Mouse (Mus musculus) G1E (cell line): Measurements from ENCODE around the gene Gucy2e.
A peak's percentile ranks its signal among the peaks of the same experiment; 100 is the strongest.

Source experiments
- CTCF ChIP-seq: IDR thresholded peaks from 2 replicates; pipeline ENCODE4 v1.5.1; 2012; ENCODE audit warnings: low read depth, low read length, inconsistent platforms, mixed read lengths
- GATA1 ChIP-seq: IDR thresholded peaks from 2 replicates; pipeline ENCODE4 v1.6.1; 2012; ENCODE audit warnings: borderline replicate concordance, low read length, inconsistent platforms, mixed read lengths

DNA sequence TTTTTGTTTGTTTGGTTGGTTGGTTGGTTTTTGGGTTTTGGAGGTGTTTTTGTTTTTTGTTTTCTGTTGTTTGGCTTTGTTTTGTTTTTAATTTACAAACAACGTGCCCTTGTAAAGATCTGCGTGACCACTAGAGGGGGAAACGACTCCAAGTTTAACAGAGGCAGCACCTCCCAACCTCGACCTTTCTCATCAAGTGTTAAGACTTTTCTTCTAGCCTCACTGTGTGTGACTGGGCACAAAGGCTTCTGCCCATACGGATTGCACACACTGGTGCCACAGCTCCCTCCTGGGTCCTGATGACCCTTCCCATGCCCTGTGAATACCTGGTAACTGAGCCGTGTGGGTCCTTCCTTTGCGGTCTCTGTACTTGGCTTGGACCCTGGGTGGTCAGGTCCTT lies 30.5 kb upstream of the Gucy2e start:
- TF ChIP-seq CTCF (peak; percentile 23; the same call in 1 of the 2 replicates), GATA1 (no peak)
